Mouse (Mus musculus) small intestine, adult 2 months (tissue): ENCODE results near the gene Lrrc27.

Source experiments
- CTCF ChIP-seq: fragments of 200-500 bp; IDR thresholded peaks from 2 replicates; pipeline ENCODE4 v1.5.1; 2012; ENCODE audit warnings: low read depth, mild to moderate bottlenecking, control low read depth, inconsistent platforms, low read length, moderate library complexity, mixed read lengths; ENCODE audit not compliant: insufficient replicate concordance, insufficient read length; ENCODE audit errors: extremely low read depth
- POLR2A ChIP-seq: fragments of 200-500 bp; IDR thresholded peaks from 2 replicates; pipeline ENCODE4 v1.6.1; 2012; ENCODE audit warnings: low read depth, mild to moderate bottlenecking, control low read depth, inconsistent platforms, low read length, moderate library complexity

- TF ChIP-seq CTCF (no peak), POLR2A (no peak)
Observed at GRCm38 (mm10) chr7:139221072-139221471, 8.3 kb downstream of the Lrrc27 start.
